Mouse (Mus musculus) bone marrow macrophage, adult 2 months (primary cell): ENCODE results near the gene Sbk3. TPM values are rescaled to one million over a fixed set of nuclear protein-coding genes. Genes with fewer than 3 reads are reported as not detected.

Experiments used
- H3K27ac ChIP-seq: 2 replicates; pipeline ENCODE4 v1.5.1; 2012; ENCODE audit warnings: low read depth, low read length; ENCODE audit not compliant: insufficient read depth
- H3K4me1 ChIP-seq: 2 replicates; pipeline ENCODE4 v1.6.1; 2012; ENCODE audit warnings: low read length; ENCODE audit not compliant: control insufficient read depth, insufficient read depth
- H3K4me3 ChIP-seq: 2 replicates; pipeline ENCODE4 v1.5.1; 2012; ENCODE audit warnings: mild to moderate bottlenecking, low read length, moderate library complexity; ENCODE audit not compliant: insufficient read depth
- CTCF ChIP-seq: IDR thresholded peaks from 2 replicates; pipeline ENCODE4 v1.5.1; 2012; ENCODE audit warnings: low read depth, mild to moderate bottlenecking, low read length, moderate library complexity
- POLR2A ChIP-seq: IDR thresholded peaks from 2 replicates; pipeline ENCODE4 v1.6.1; 2012; ENCODE audit warnings: mild to moderate bottlenecking, low read depth, low read length, borderline replicate concordance
- polyA plus RNA-seq: library from polyadenylated mRNA; stranded (reverse); fragments of >200 nt; gene quantifications from 2 replicates; pipeline ENCODE4 v1.2.4, GENCODE M21; 2012; ENCODE audit not compliant: missing spikeins, insufficient read depth, insufficient read length

The Sbk3 gene
- polyA plus RNA-seq, 1 experiment: not detected

GRCm38 (mm10) chr7:4963527-4963926, 7.4 kb downstream of the Sbk3 start:
- TF ChIP-seq CTCF: no peak
- no peak for TF ChIP-seq POLR2A
- Histone ChIP-seq H3K4me1 (peaks cover 14% of the 10 kb centered on the region), H3K4me3 (no peak overlapping the region)

GRCm38 (mm10) chr7:4957361-4957760, 13.6 kb downstream of the Sbk3 start:
- Histone ChIP-seq H3K4me1 (peaks cover 19% of the 10 kb centered on the region), H3K4me3 (no peak overlapping the region), H3K27ac (no peak overlapping the region)
- TF ChIP-seq POLR2A: no peak
- no peak for TF ChIP-seq CTCF

More at GRCm38 (mm10) chr7:4963527-4963926, 7.4 kb downstream of the Sbk3 start:
- H3K27ac ChIP-seq: no peak overlapping the region

GRCm38 (mm10) chr7:4953815-4954445, 17.0 kb downstream of the Sbk3 start:
- TF ChIP-seq CTCF (no peak), POLR2A (no peak)
- no peak overlapping the region for H3K4me3 ChIP-seq
- H3K27ac ChIP-seq: no peak overlapping the region

GRCm38 (mm10) chr7:4950561-4951342, 20.2 kb downstream of the Sbk3 start:
- Histone ChIP-seq H3K27ac (peak overlapping the region; percentile 98), H3K4me3 (peak overlapping the region; percentile 59), H3K4me1 (peaks cover 49% of the 10 kb centered on the region)
- TF ChIP-seq CTCF (no peak), POLR2A (no peak)

More at GRCm38 (mm10) chr7:4953815-4954445, 17.0 kb downstream of the Sbk3 start:
- H3K4me1 ChIP-seq: peaks cover 40% of the 10 kb centered on the region

- H3K27ac ChIP-seq: no peak overlapping the region; the same call in 1 of the 2 replicates
- TF ChIP-seq CTCF (no peak), POLR2A (no peak)
- H3K4me3 ChIP-seq: no peak overlapping the region
- H3K4me1 ChIP-seq: peaks cover 46% of the 10 kb centered on the region
Measured at GRCm38 (mm10) chr7:4948386-4948785, 22.6 kb downstream of the Sbk3 start.

GRCm38 (mm10) chr7:4947855-4948254, 23.1 kb downstream of the Sbk3 start:
- Histone ChIP-seq H3K27ac (no peak overlapping the region), H3K4me3 (no peak overlapping the region), H3K4me1 (peaks cover 46% of the 10 kb centered on the region)
- no peak for TF ChIP-seq POLR2A
- TF ChIP-seq CTCF: no peak

- Histone ChIP-seq H3K4me3 (peak overlapping the region; percentile 45), H3K27ac (no peak overlapping the region), H3K4me1 (peaks cover 15% of the 10 kb centered on the region)
- TF ChIP-seq CTCF (peak; percentile 76), POLR2A (no peak)
Measured at GRCm38 (mm10) chr7:4943223-4943815, 27.6 kb downstream of the Sbk3 start.

GRCm38 (mm10) chr7:4942673-4943072, 28.3 kb downstream of the Sbk3 start:
- peaks cover 9% of the 10 kb centered on the region; the same call in 1 of the 2 replicates for H3K4me1 ChIP-seq
- TF ChIP-seq POLR2A: no peak
- TF ChIP-seq CTCF: no peak

GRCm38 (mm10) chr7:4940068-4940479, 30.9 kb downstream of the Sbk3 start:
- H3K4me3 ChIP-seq: no peak overlapping the region
- TF ChIP-seq POLR2A: no peak
- TF ChIP-seq CTCF: peak; percentile 93

More at GRCm38 (mm10) chr7:4942673-4943072, 28.3 kb downstream of the Sbk3 start:
- Histone ChIP-seq H3K4me3 (no peak overlapping the region), H3K27ac (no peak overlapping the region)

GRCm38 (mm10) chr7:4938456-4938855, 32.5 kb downstream of the Sbk3 start:
- no peak overlapping the region for H3K4me3 ChIP-seq
- H3K27ac ChIP-seq: no peak overlapping the region
- peaks cover under 1% of the 10 kb centered on the region; the same call in 1 of the 2 replicates for H3K4me1 ChIP-seq
- TF ChIP-seq CTCF: peak; percentile 92
- no peak for TF ChIP-seq POLR2A

More at GRCm38 (mm10) chr7:4940068-4940479, 30.9 kb downstream of the Sbk3 start:
- peaks cover 2% of the 10 kb centered on the region; the same call in 1 of the 2 replicates for H3K4me1 ChIP-seq
- H3K27ac ChIP-seq: no peak overlapping the region
